Mouse (Mus musculus) stomach, embryonic 16.5 days (tissue): ENCODE results near the gene Ebpl. TPM values are rescaled to one million over a fixed set of nuclear protein-coding genes. Genes with fewer than 3 reads are reported as not detected.
"Not testable (repeated sequence)": the region's sequence is repeated elsewhere in the genome, so short reads cannot be mapped to it uniquely, and the experiment has no call there.

Source experiments
- ATAC-seq: fragments of 200-750 bp; cut with Nextera tagmentation; 2 replicates; pipeline ENCODE4 v1.8.0; 2017; ENCODE audit warnings: moderate number of reproducible peaks, moderate TSS enrichment; ENCODE audit not compliant: insufficient read depth, low FRiP score
- H3K27ac ChIP-seq: fragments of 300-500 bp; sonication (generic); 2 replicates; pipeline ENCODE4 v1.5.1; 2014; ENCODE audit warnings: low read length
- H3K27me3 ChIP-seq: fragments of 300-500 bp; sonication (generic); 2 replicates; pipeline ENCODE4 v1.6.1; 2014; ENCODE audit warnings: low read length, control low read depth, mixed read lengths; ENCODE audit not compliant: control insufficient read depth, insufficient read depth
- H3K36me3 ChIP-seq: fragments of 300-500 bp; sonication (generic); 2 replicates; pipeline ENCODE4 v1.6.1; 2014; ENCODE audit warnings: low read length; ENCODE audit not compliant: control insufficient read depth, insufficient read depth
- H3K4me1 ChIP-seq: fragments of 300-500 bp; sonication (generic); 2 replicates; pipeline ENCODE4 v1.6.1; 2014; ENCODE audit warnings: low read length, control low read depth, mixed read lengths; ENCODE audit not compliant: control insufficient read depth, insufficient read depth
- H3K4me2 ChIP-seq: fragments of 300-500 bp; sonication (generic); 2 replicates; pipeline ENCODE4 v1.6.1; 2014; ENCODE audit warnings: low read depth, low read length, mixed read lengths
- H3K4me3 ChIP-seq: fragments of 300-500 bp; sonication (generic); replicated peaks from 2 replicates; pipeline ENCODE4 v1.5.1; 2014; ENCODE audit warnings: mild to moderate bottlenecking, low read length
- H3K9ac ChIP-seq: fragments of 300-500 bp; sonication (generic); 2 replicates; pipeline ENCODE4 v1.6.1; 2014; ENCODE audit warnings: low read length
- H3K9me3 ChIP-seq: fragments of 300-500 bp; sonication (generic); replicated peaks from 2 replicates; pipeline ENCODE4 v1.6.1; 2016; ENCODE audit warnings: low read length, control low read depth; ENCODE audit not compliant: control insufficient read depth
- WGBS: fragments of 180-500 bp; shearing (Covaris S2); extraction: QIAGEN DNeasy Blood & Tissue Kit; methylation state at CpG from one replicate; pipeline ENCODE4 v1.1.7; 2014; 5-methylcytosine and 5-hydroxymethylcytosine counted together
- polyA plus RNA-seq: library from polyadenylated mRNA; unstranded; fragments of >200 nt; fragmentation: Nextera tagmentation; extraction: Ambion mirVana; gene quantifications from 2 replicates; pipeline ENCODE4 v1.2.1, GENCODE M21; 2015

Gene Ebpl
- polyA plus RNA-seq, 1 experiment from 2014 or later: 8.8 TPM

DNA sequence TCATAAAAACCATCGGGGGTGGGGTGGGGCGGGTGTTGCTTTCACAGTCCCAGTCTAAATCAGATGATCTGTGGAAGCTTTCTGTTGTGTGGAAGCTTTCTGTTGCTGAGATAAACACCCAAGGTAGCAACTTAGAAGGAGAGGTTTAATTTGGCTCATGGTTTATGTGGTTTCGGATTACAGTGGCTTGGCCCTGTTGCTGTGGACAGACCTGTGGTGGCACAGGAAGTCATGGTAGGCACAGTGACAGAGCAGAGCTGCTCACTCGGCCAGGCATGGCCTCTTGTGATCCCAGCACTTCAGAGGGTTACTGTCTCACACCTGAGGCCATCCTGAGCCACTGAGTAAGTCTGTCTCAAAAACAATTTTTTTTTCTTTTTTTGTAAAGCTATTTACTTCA, 20.9 kb downstream of the Ebpl start:
- H3K9me3 ChIP-seq: no peaks in the 10 kb centered on the region
- no peaks in the 10 kb centered on the region for H3K27me3 ChIP-seq
- H3K9ac ChIP-seq: no peak overlapping the region
- H3K4me3 ChIP-seq: no peak overlapping the region
- no peak overlapping the region for H3K4me2 ChIP-seq
- H3K36me3 ChIP-seq: no peaks in the 10 kb centered on the region
- H3K27ac ChIP-seq: no peak overlapping the region
- WGBS: 86% methylated on average over 4 of the region's 4 CpGs
- no peak for ATAC-seq
- no peaks in the 10 kb centered on the region for H3K4me1 ChIP-seq

DNA sequence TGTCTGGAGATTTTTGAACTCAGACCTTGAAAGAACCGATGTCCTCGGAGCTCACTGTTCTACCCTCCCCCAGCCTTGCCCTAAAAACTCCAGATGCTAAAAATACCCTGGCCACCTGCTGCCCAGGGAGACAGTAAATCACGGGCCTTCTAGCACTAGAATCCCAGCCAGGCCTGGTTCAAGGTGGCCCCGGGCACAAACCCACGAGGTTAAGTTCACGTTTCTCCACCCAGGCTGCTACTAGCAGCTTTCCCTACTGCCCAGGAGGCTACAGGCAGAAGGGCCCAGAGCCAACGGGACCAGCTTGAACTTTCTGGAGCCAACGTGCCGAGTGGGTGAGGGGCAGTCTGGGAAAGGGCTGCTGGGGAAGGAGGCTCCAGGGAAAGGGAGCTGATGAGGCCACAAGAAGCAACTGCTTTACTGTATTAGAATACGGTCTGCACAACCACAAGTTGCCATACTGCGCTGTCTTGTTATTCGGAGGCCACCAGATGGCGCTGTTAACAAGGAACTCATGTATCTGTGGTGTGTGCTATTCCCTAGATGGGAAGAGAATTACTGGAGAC, 29.2 kb downstream of the Ebpl start:
- peak; percentile 85; the same call in 1 of the 2 replicates for ATAC-seq
- WGBS: 18% methylated on average over 13 of the region's 13 CpGs
- Histone ChIP-seq H3K27me3 (no peaks in the 10 kb centered on the region), H3K36me3 (no peaks in the 10 kb centered on the region), H3K4me3 (no peak overlapping the region), H3K9me3 (no peaks in the 10 kb centered on the region), H3K9ac (no peak overlapping the region), H3K27ac (no peak overlapping the region), H3K4me1 (no peaks in the 10 kb centered on the region), H3K4me2 (no peak overlapping the region)

DNA sequence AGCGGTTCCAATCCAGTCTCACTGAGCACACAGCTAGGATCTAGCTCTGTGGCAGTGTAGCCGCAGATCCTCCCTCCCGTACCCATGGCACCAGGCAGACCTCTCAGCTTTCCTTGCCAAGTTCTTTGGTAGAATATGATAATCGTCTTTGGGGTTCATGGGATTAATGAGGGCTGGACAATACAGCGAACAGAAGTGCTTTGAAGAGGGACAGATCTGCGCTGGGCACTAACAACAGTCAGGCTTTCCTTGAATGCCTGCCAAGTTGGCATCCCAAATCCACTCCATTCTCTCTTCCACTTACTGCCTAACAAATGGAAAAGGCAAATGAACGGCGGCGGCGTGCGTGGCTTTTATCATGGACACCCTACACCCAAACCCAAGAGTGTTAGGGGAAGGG, 29.6 kb downstream of the Ebpl start:
- no peak for ATAC-seq
- Histone ChIP-seq H3K9ac (no peak overlapping the region), H3K36me3 (no peaks in the 10 kb centered on the region), H3K9me3 (no peaks in the 10 kb centered on the region), H3K4me2 (no peak overlapping the region), H3K4me1 (no peaks in the 10 kb centered on the region), H3K4me3 (no peak overlapping the region), H3K27ac (no peak overlapping the region), H3K27me3 (no peaks in the 10 kb centered on the region)
- 74% methylated on average over 11 of the region's 11 CpGs for WGBS

DNA sequence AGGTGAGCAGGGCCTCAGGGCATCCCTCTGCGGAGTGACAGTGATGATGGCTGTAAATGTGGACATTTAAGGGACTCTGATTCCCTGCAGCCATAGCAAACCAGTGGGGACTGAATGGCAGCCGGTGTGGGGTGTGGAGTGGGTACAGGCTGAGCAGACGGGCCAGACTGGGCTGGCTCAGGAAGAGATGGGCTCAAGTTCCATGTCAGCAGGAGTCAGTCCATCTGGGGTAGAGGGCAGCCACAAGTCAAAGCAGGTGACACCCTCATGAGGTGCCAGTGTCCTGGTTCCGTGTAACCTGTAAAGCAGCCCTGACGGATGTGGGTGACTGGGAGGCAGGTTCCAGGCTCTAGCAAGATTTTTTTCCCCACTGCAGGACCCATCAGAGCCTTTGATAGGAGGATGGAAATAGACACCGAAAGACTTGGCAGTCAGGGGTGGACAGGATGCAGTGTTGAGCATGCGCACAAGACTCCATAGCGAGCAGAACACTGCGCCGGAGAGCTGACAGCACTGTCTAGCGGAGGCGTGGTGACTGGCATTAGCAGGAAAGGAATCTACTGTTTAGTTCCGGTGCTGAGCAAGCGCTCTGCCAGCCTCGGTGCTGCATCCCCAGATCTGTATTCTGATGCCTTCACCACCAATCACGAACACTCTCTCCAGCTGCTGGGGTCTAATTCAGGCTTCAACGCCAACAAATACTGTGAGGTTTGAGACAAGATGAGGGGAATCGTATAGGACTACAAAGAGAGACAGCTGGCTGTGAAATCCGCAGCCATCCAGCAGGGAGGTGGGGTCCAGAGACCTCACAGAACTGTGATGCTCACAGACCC, 32.4 kb downstream of the Ebpl start:
- H3K9ac ChIP-seq: peak overlapping the region; percentile 49
- no peaks in the 10 kb centered on the region for H3K36me3 ChIP-seq
- H3K27ac ChIP-seq: no peak overlapping the region
- peak overlapping the region; percentile 15 for H3K4me3 ChIP-seq
- WGBS: 37% methylated on average over 19 of the region's 19 CpGs
- ATAC-seq: peak; percentile 45; the same call in 1 of the 2 replicates
- no peaks in the 10 kb centered on the region for H3K4me1 ChIP-seq
- H3K9me3 ChIP-seq: no peaks in the 10 kb centered on the region
- H3K27me3 ChIP-seq: no peaks in the 10 kb centered on the region
- peak overlapping the region; percentile 38 for H3K4me2 ChIP-seq

DNA sequence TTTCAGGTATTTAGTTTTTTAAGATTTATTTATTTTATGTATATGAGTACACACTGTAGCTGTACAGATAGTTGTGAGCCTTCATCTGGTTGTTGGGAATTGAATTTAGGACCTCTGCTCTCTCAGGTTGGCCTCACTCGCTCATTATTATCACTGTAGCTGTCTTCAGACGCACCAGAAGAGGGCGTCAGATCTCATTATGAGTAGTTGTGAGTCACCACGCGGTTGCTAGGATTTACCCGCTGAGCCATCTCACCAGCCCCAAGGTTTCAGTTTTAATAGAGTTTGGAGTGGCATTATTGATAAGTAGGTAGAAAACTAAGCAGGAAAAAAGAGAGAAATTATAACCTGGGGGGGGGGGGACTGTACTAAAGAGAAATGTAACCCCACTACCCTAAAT, 33.2 kb downstream of the Ebpl start:
- H3K27ac ChIP-seq, H3K4me2 ChIP-seq, H3K9me3 ChIP-seq, H3K4me1 ChIP-seq, ATAC-seq, H3K27me3 ChIP-seq, H3K4me3 ChIP-seq, H3K9ac ChIP-seq, H3K36me3 ChIP-seq: not testable (repeated sequence)
- 33% methylated on average over 6 of the region's 6 CpGs for WGBS

DNA sequence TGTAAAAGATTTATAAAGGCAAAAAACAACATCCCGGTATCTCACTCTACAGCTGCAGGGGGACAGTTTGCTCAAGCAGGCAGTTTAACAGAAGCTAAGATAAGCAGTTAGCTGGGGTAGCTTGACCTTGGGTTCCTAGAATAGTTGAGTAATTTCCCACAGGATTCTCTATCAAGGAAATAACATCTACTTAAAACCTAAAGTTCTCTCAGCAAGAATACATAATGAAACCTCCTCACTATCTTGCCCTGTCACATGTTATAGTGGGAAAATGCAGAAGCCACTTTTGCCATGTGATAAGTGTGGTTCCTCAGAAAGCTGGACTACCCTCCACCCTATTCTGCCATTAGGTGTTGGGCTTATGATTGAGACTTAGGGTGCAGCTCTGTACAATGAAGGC, 37.5 kb downstream of the Ebpl start:
- no peaks in the 10 kb centered on the region for H3K27me3 ChIP-seq
- no peaks in the 10 kb centered on the region for H3K36me3 ChIP-seq
- 0 out of 2 replicates have a peak, but pooled peaks cover 3% of the 10 kb centered on the region for H3K9me3 ChIP-seq
- WGBS: 84% methylated on average over 1 of the region's 1 CpGs
- H3K4me1 ChIP-seq: 0 out of 2 replicates have a peak, but pooled peaks cover 5% of the 10 kb centered on the region
- H3K9ac ChIP-seq: no peak overlapping the region
- no peak overlapping the region for H3K4me3 ChIP-seq
- ATAC-seq: no peak
- no peak overlapping the region for H3K4me2 ChIP-seq
- H3K27ac ChIP-seq: no peak overlapping the region

DNA sequence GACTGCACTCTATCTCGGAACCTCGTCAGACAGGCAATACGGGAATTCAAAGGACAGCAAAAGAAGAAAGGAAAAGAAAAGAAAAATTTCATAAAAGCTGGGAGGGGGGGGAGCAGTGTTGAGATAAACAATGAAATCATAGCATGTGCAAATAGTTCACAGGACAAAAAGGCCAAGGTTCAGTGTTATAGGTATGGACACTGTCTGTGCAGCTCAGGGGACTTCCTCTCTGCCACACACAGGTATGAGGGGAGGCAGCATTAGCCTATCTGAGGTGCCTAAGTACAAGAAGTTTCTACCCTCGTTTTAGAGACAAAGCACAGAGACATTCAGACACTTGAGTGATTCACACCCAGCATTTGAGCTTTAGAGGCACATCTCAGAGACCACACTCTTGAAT, 39.0 kb downstream of the Ebpl start:
- 65% methylated on average over 4 of the region's 4 CpGs for WGBS
- Histone ChIP-seq H3K9ac (no peak overlapping the region), H3K4me2 (no peak overlapping the region), H3K27ac (no peak overlapping the region), H3K9me3 (0 out of 2 replicates have a peak, but pooled peaks cover 3% of the 10 kb centered on the region), H3K4me1 (0 out of 2 replicates have a peak, but pooled peaks cover 5% of the 10 kb centered on the region), H3K36me3 (no peaks in the 10 kb centered on the region), H3K4me3 (no peak overlapping the region), H3K27me3 (no peaks in the 10 kb centered on the region)
- ATAC-seq: peak; percentile 56; the same call in 1 of the 2 replicates

DNA sequence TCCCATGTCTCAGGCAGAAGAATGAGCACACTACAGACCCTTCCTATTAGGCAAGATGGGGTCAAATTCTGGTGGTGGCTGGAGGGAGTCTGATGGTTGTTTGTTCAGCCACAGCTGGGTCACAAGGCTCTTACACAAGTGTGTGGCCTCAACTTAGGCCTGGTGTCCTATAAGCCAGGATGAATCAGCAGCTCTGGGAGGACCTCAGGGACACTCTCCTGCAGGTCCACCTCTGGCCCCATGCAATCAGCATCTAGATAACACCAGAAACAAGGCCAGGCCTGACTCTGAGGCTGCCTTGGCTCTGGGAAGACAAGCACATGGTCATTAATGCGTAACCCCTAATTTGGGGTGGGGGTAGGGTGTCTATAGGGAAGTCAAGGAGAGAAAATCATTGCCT, 39.5 kb downstream of the Ebpl start:
- peak; percentile 77 for ATAC-seq

DNA sequence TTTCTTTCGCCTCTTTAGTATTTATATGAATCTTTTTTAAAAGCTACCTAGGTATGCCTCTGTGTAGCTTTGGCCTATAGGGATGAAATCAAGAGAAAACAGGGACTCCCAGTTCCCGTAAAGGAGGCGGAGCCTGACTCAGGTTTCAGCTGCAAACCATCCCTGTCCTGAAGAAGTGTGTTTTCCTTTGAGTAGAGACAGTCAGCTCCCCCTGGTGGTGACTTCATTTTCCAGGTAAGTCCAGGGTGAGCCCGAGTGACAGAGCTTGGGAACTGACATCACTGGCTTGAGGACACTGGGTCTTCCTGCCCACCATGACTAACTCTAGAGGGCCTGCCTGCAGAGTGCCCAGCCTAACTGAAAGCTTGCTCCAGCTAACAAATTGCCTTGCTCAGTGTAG, 43.4 kb downstream of the Ebpl start:
- no peak overlapping the region for H3K9ac ChIP-seq
- H3K36me3 ChIP-seq: no peaks in the 10 kb centered on the region
- H3K27ac ChIP-seq: no peak overlapping the region
- no peak overlapping the region for H3K4me2 ChIP-seq
- 0 out of 2 replicates have a peak, but pooled peaks have one; percentile 23 for ATAC-seq
- H3K27me3 ChIP-seq: no peaks in the 10 kb centered on the region
- 0 out of 2 replicates have a peak, but pooled peaks cover 5% of the 10 kb centered on the region for H3K4me1 ChIP-seq
- H3K4me3 ChIP-seq: no peak overlapping the region
- no peaks in the 10 kb centered on the region for H3K9me3 ChIP-seq
- WGBS: 35% methylated on average over 4 of the region's 4 CpGs

More for the DNA sequence above, 39.5 kb downstream of the Ebpl start:
- Histone ChIP-seq H3K27ac (0 out of 2 replicates have a peak overlapping the region, but pooled peaks have one; percentile 6), H3K27me3 (no peaks in the 10 kb centered on the region), H3K9me3 (0 out of 2 replicates have a peak, but pooled peaks cover 3% of the 10 kb centered on the region), H3K4me3 (no peak overlapping the region), H3K9ac (no peak overlapping the region), H3K4me1 (0 out of 2 replicates have a peak, but pooled peaks cover 5% of the 10 kb centered on the region), H3K4me2 (no peak overlapping the region), H3K36me3 (no peaks in the 10 kb centered on the region)
- WGBS: 62% methylated on average over 1 of the region's 1 CpGs
